Mouse (Mus musculus) duodenum, adult 2 months (tissue): Measurements from ENCODE around the gene Arhgap23. TPM values are rescaled to one million over a fixed set of nuclear protein-coding genes. Genes with fewer than 3 reads are reported as not detected.

ENCODE experiments used
- polyA plus RNA-seq: library from polyadenylated mRNA; depleted of rRNA; stranded (reverse); fragments of >200 nt; gene quantifications from 2 replicates; pipeline ENCODE4 v1.2.3, GENCODE M21; 2012; ENCODE audit warnings: low replicate concordance; rRNA removed

The Arhgap23 gene
- 11.6 and 19.6 TPM in 2 replicates for polyA plus RNA-seq

DNA sequence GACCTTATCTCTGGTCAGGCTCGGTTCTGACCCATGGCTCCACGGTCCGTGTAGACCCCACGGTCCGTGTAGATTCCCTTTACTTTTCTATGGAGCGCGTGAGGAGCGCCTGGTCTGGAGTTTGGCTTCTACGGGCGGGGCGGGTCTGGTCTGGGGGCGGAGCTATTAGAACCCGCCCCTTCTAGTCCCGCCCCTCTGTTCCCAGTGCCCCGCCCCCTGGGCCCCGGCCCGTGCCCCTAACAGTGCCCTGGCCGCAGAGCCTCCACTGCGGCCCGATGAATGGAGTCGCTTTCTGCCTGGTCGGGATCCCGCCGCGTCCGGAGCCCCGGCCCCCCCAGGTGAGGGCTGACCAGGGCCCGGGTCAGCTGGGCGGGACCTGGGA lies at the start of gene Arhgap23:
Gene Arhgap23, plus strand, starts transcription at position 204 of the 382 bp plus-strand sequence.

GRCm38 (mm10) chr11:97499865-97500719 lies 84.8 kb downstream of the Arhgap23 start, which contains the start of gene 4933428G20Rik:
Gene 4933428G20Rik, minus strand, starts transcription at chr11:97500340.

Other genes with a start within 250 kb of the Arhgap23 start
- 4.6 and 7.9 TPM in 2 replicates for gene Kpnb1, start 227.7 kb upstream of the Arhgap23 start, polyA plus RNA-seq
- 18.2 and 19.6 TPM in 2 replicates for gene Npepps, start 134.9 kb upstream of the Arhgap23 start, polyA plus RNA-seq
- gene Mrpl45, start 99.8 kb upstream of the Arhgap23 start, polyA plus RNA-seq, result 8.3 and 10.2 TPM in 2 replicates
- gene Gpr179, start 63.5 kb upstream of the Arhgap23 start, polyA plus RNA-seq, result 0.04 TPM in 2 replicates
- gene Socs7, start 53.0 kb upstream of the Arhgap23 start, polyA plus RNA-seq, result 3.6 and 4.0 TPM in 2 replicates
- gene 4933428G20Rik, start 84.8 kb downstream of the Arhgap23 start, polyA plus RNA-seq, result not detected in 2 replicates
- gene Srcin1, start 160.7 kb downstream of the Arhgap23 start, polyA plus RNA-seq, result 0.27 and 0.47 TPM in 2 replicates
- 2.8 and 5.8 TPM in 2 replicates for gene Epop, start 214.2 kb downstream of the Arhgap23 start, polyA plus RNA-seq
- gene Mllt6, start 247.9 kb downstream of the Arhgap23 start, polyA plus RNA-seq, result 30.5 and 37.1 TPM in 2 replicates